Mouse (Mus musculus) erythroblast, embryonic 14.5 days (primary cell): ENCODE data around the gene Parp16. TPM values are rescaled to one million over a fixed set of nuclear protein-coding genes. Genes with fewer than 3 reads are reported as not detected.

Experiments used
- H3K27me3 ChIP-seq: 2 replicates; pipeline ENCODE4 v1.6.1; 2012; ENCODE audit warnings: inconsistent platforms; ENCODE audit not compliant: control insufficient read depth
- H3K36me3 ChIP-seq: 2 replicates; pipeline ENCODE4 v1.6.1; 2012; ENCODE audit warnings: mild to moderate bottlenecking, inconsistent platforms; ENCODE audit not compliant: control insufficient read depth
- H3K4me1 ChIP-seq: 2 replicates; pipeline ENCODE4 v1.6.1; 2012; ENCODE audit warnings: inconsistent platforms; ENCODE audit not compliant: control insufficient read depth
- H3K4me3 ChIP-seq: replicated peaks from 2 replicates; pipeline ENCODE3; 2012; ENCODE audit warnings: moderate library complexity, mild to moderate bottlenecking, inconsistent platforms
- H3K9me3 ChIP-seq: 2 replicates; pipeline ENCODE4 v1.6.1; 2012; ENCODE audit warnings: low read length, inconsistent platforms, mixed read lengths; ENCODE audit not compliant: control insufficient read depth
- GATA1 ChIP-seq: IDR thresholded peaks from 2 replicates; pipeline ENCODE4 v1.6.1; 2012; ENCODE audit warnings: low read length, inconsistent platforms, mixed read lengths
- TAL1 ChIP-seq: IDR thresholded peaks from 3 replicates; pipeline ENCODE4 v1.6.1; 2012; ENCODE audit warnings: low read length, inconsistent platforms, mixed read lengths
- polyA plus RNA-seq: library from polyadenylated mRNA; stranded (reverse); fragments of >175 nt; gene quantifications from 2 replicates; pipeline ENCODE4 v1.2.3, GENCODE M21; 2012

Parp16 gene
- polyA plus RNA-seq, 1 experiment = 3.0 TPM

DNA sequence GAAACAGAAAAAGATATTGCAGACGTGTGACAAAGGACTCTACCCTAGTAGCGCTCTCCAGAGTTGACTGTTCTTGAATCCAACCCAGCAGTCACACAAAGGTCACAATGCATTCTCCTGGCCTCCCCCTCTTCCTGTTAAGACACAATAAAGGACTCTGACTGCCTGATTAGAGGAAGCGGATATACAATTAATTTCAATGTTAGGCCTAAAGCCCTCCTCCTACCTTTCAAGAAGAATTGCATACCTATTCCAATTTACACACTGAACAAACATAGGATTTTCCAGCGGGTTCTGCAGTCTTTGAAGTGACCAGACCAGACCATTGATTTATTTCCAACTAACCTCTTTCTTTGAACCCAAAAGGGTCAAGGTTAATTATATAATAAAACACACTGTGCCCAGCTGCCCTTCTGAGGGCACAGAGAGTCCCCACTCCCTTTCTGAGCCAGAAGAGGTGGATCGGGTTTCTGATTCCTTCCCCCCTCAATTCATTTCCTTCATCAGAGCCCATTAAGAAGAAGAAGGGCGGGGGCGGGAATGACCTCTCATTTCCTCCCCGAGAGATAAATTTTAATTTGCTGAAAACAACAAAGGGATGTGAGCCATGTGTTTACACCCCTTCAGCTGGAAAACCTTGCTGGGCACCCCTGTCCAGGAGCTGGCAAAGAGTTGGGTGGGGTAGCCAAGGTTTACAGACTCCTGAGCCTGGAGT, 3.2 kb upstream of the Parp16 start:
- Histone ChIP-seq H3K9me3 (no peaks in the 10 kb centered on the region), H3K4me1 (peaks cover 34% of the 10 kb centered on the region), H3K27me3 (no peaks in the 10 kb centered on the region), H3K36me3 (no peaks in the 10 kb centered on the region), H3K4me3 (no peak overlapping the region)
- TF ChIP-seq TAL1 = no peak

DNA sequence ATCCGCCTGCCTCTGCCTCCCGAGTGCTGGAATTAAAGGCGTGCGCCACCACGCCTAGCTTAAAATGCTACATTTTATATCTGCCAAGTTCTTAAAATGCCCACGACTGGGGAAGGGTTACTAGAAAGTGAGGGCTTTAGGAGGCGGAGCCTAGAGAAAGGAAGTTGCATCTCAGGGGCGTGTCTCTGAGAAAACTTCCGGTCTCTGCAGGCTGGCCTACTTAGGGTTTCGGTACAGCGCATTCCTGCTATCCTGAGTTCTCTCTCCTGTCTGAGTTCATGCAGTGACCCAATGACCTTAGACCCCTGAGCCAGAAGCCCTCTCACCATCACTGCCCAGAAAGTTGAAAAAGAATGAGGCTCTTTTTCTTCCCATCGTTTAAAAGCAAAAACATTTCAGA, 1.9 kb upstream of the Parp16 start:
- peaks cover 46% of the 10 kb centered on the region for H3K4me1 ChIP-seq
- peak overlapping the region; percentile 17 for H3K4me3 ChIP-seq
- TF ChIP-seq TAL1 = no peak
- TF ChIP-seq GATA1 = no peak
- no peaks in the 10 kb centered on the region for H3K27me3 ChIP-seq
- H3K36me3 ChIP-seq = no peaks in the 10 kb centered on the region
- no peaks in the 10 kb centered on the region for H3K9me3 ChIP-seq

DNA sequence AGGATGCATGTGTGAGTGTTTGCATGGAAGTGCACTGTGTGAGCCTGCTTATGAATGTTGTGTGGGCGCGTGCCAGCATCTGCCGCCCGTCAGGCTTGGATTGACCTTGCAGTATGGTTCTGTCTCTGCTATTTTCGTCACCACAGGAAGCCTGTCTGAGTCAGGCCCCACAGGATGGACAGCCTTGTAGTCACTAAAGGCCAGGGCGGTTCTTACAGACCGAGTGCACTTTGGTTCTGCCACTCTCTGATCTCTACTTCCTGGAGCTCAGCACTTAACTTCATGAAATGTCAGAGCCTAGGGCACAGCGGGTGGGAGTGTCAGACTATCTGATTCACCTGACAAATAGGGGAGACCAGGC, 448 bp downstream of the Parp16 start:
- no peaks in the 10 kb centered on the region for H3K9me3 ChIP-seq
- H3K4me1 ChIP-seq = peaks cover 64% of the 10 kb centered on the region
- no peak overlapping the region for H3K4me3 ChIP-seq
- no peaks in the 10 kb centered on the region for H3K27me3 ChIP-seq
- TF ChIP-seq GATA1 = no peak
- TF ChIP-seq TAL1 = no peak
- no peaks in the 10 kb centered on the region for H3K36me3 ChIP-seq

- Histone ChIP-seq H3K4me1 (peaks cover 69% of the 10 kb centered on the region), H3K36me3 (no peaks in the 10 kb centered on the region), H3K9me3 (no peaks in the 10 kb centered on the region), H3K4me3 (peak overlapping the region; percentile 27), H3K27me3 (no peaks in the 10 kb centered on the region)
- TF ChIP-seq GATA1 = no peak
- no peak for TF ChIP-seq TAL1
These were observed 1.0 kb downstream of the Parp16 start for GRCm38 (mm10) chr9:65195982-65196737.

DNA sequence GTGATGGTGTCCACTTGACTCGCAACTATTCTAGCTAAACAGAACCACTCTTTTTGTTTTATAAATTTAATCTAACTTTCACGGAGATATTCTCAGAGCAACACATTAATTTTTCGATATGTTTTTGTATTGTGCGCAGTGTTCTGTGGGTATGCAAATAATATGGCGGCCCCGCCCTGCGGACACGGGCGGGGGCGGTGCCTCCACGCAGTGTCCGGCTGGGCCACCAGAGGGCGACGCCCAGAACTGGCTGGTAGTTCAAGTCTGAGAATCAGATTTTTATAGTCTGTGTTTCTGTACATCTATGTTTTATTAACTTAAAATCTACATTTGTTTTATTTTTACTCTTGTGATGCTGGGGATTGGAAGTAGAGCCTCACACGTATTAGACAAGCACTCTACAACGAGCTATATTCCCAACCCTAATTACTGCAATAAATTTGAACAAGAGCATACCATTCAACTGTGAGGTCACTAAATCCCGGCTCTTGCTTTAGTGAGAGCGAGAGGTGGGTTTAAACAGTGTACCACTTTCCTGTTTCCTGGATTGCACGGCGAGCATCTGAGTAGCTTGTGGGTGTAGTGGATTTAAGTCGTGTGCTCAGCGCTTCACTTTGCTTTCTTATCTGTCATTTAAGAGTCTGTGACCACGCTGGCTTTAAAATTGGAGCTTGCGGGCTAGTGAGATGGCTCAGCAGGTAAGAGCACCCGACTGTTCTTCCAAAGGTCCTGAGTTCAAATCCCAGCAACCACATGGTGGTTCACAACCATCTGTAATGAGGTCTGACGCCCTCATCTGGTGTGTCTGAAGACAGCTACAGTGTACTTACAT, 1.8 kb downstream of the Parp16 start:
- H3K4me3 ChIP-seq = peak overlapping the region; percentile 27
- H3K36me3 ChIP-seq = no peaks in the 10 kb centered on the region
- H3K27me3 ChIP-seq = no peaks in the 10 kb centered on the region
- H3K4me1 ChIP-seq = peaks cover 72% of the 10 kb centered on the region
- no peaks in the 10 kb centered on the region for H3K9me3 ChIP-seq
- no peak for TF ChIP-seq TAL1
- no peak for TF ChIP-seq GATA1

DNA sequence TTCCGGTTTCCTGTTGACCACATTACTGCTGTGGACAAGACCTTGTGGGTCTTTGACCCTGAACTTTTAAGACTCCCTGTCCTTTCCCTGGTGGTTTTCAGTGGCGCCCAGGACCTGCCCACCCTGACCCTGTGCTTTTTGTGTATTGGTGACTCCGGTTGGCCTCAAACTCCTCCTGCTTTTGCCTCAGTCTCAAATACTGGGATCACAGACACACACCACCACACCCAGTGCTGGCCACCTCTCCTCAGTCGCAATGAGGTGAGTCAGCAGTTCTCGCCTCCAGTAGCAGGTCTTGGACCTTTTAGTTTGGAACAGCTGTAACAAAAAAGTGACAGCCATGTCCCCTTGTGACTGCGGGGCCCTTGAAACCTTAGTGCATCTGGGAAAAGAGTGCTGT, 2.7 kb downstream of the Parp16 start:
- H3K4me3 ChIP-seq = peak overlapping the region; percentile 40
- TF ChIP-seq GATA1 (no peak), TAL1 (no peak)
- no peaks in the 10 kb centered on the region for H3K27me3 ChIP-seq
- H3K36me3 ChIP-seq = no peaks in the 10 kb centered on the region
- H3K9me3 ChIP-seq = no peaks in the 10 kb centered on the region
- H3K4me1 ChIP-seq = peaks cover 77% of the 10 kb centered on the region

DNA sequence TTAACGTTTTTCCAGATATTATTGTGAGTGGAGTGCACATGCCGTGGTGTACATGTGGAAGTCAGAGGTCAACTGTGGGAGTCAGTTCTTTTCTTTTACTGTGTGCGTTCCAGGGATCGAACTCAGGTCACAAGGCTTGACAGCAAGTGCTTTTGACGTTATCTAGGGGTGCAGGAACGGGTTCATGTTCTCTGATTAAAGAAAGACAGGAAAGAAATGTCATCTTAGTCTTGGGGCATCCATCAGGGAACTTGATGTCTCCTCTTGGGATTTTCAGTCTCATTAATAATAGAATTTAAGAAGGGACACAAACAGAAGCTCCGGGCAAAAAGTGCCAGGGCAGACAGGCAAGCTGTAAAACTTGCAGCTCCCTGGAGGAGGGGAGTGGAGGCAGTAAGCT, 4.6 kb downstream of the Parp16 start:
- Histone ChIP-seq H3K4me3 (no peak overlapping the region), H3K36me3 (no peaks in the 10 kb centered on the region), H3K27me3 (no peaks in the 10 kb centered on the region), H3K4me1 (peaks cover 70% of the 10 kb centered on the region), H3K9me3 (no peaks in the 10 kb centered on the region)
- TF ChIP-seq TAL1 (no peak), GATA1 (no peak)

GRCm38 (mm10) chr9:65200606-65201005, 5.5 kb downstream of the Parp16 start:
- Histone ChIP-seq H3K9me3 (no peaks in the 10 kb centered on the region), H3K27me3 (no peaks in the 10 kb centered on the region), H3K4me1 (peaks cover 63% of the 10 kb centered on the region), H3K4me3 (no peak overlapping the region), H3K36me3 (no peaks in the 10 kb centered on the region)
- TF ChIP-seq GATA1 (no peak), TAL1 (no peak)

- H3K4me3 ChIP-seq = no peak overlapping the region
- H3K4me1 ChIP-seq = peaks cover 59% of the 10 kb centered on the region
- H3K27me3 ChIP-seq = no peaks in the 10 kb centered on the region
- no peaks in the 10 kb centered on the region for H3K9me3 ChIP-seq
- H3K36me3 ChIP-seq = no peaks in the 10 kb centered on the region
- TF ChIP-seq GATA1 = no peak
- no peak for TF ChIP-seq TAL1
These were observed 5.8 kb downstream of the Parp16 start for GRCm38 (mm10) chr9:65201021-65201380.
